Mouse (Mus musculus): ENCODE data around the gene 9930021J03Rik. TPM values are rescaled to one million over a fixed set of nuclear protein-coding genes. Genes with fewer than 3 reads are reported as not detected.

Gene 9930021J03Rik
- polyA plus RNA-seq, 1 experiment from 2014 or later: 6.0 TPM

DNA sequence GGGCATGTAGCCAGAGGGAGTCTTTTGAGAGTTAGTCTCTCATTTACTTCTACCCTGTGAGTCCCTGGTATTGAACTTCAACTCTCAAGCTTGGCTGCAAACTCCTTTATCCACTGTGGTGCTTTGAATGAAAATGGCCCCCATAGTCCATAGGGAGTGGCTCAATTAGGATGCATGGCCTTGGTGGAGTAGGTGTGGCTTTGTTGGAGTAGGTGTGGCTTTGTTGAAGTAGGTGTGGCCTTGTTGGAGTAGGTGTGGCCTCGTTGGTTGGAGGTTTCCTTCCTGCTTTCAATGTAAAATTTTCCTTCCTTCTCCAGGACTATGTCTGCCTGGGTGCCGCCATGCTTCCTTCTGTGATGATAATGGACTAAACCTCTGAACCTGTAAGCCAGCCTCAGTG, 25.1 kb upstream of the 9930021J03Rik start:
- Histone ChIP-seq H3K4me1 (replicated peaks) (no peaks in the 10 kb centered on the region), H3K27ac (replicated peaks) (no peak overlapping the region), H3K27me3 (no peaks in the 10 kb centered on the region), H3K4me3 (no peak overlapping the region), H3K9me3 (no peaks in the 10 kb centered on the region), H3K9ac (no peak overlapping the region), H3K36me3 (no peaks in the 10 kb centered on the region), H3K4me2 (no peak overlapping the region)
- no peak for ATAC-seq (ENCODE audit: low FRiP score, low read depth)
- WGBS: 83% methylated on average over 2 of the region's 2 CpGs

DNA sequence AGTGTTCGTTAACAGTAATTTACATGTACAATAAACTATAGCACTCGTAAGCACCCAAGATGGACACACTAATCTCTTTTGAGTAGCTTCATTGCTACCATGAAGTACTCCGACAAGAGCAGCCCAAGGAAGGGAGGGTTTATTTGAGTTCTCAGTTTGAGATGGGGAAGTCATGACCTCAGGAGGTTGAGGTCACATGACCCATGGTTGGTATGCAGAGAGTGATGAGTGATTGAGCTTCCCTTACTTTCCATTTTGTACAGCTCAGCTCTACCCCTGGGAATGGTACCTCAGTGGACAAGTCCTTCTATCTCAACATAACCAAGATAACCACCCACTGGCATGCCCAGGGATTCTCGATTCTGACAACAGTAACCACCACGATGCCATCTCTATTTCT, 22.8 kb upstream of the 9930021J03Rik start:
- no peaks in the 10 kb centered on the region for H3K4me1 ChIP-seq (replicated peaks)
- no peaks in the 10 kb centered on the region for H3K36me3 ChIP-seq
- no peak overlapping the region for H3K9ac ChIP-seq
- WGBS: 77% methylated on average over 5 of the region's 5 CpGs
- H3K4me2 ChIP-seq: no peak overlapping the region
- ATAC-seq (ENCODE audit: low FRiP score, low read depth): no peak
- no peaks in the 10 kb centered on the region for H3K9me3 ChIP-seq
- no peak overlapping the region for H3K4me3 ChIP-seq
- no peaks in the 10 kb centered on the region for H3K27me3 ChIP-seq
- no peak overlapping the region for H3K27ac ChIP-seq (replicated peaks)

DNA sequence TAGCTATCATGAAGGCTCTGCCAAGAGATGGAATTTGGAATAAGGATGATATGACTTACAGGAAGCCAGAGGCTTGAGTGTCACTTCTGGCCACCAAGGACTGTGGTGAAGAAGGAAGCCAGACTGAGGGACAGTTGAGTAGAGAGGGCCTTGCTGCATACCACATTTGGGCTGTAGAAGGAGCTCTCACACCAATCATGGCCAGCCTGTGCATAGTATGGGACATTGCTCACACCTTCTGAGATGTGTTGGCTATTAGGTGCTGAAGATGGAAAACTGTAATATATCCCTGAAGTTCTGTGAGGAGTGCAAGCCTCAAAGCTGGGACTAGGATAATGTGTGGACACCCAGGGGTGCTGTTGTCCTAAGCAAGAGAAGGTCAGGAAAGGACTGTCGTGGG, 20.9 kb upstream of the 9930021J03Rik start:
- Histone ChIP-seq H3K36me3 (no peaks in the 10 kb centered on the region), H3K9me3 (no peaks in the 10 kb centered on the region), H3K9ac (no peak overlapping the region), H3K27me3 (no peaks in the 10 kb centered on the region), H3K4me2 (no peak overlapping the region), H3K27ac (replicated peaks) (no peak overlapping the region), H3K4me3 (no peak overlapping the region), H3K4me1 (replicated peaks) (no peaks in the 10 kb centered on the region)
- WGBS: 84% methylated on average over 1 of the region's 1 CpGs
- ATAC-seq (ENCODE audit: low FRiP score, low read depth): peak; percentile 78

DNA sequence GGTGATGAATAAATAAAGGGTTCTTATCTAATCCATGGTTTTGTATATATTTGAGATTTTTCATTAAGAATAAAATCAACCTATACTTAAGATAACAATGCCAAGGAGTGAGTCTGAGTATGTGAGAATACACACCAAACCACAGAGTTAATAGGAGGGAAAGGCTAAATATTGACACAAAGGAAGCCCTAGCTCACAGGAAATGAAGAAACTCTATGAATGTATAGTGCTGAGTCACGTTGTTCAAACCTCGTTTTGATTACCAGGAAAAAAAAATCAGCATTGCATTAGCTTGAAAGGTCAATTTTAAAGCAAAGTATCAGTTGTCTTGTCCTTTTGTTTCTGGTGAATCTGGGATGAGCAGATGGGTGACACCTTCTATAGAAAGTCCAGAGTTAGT, 19.2 kb upstream of the 9930021J03Rik start:
- H3K27me3 ChIP-seq: no peaks in the 10 kb centered on the region
- no peaks in the 10 kb centered on the region for H3K4me1 ChIP-seq (replicated peaks)
- no peak overlapping the region for H3K9ac ChIP-seq
- 65% methylated on average over 2 of the region's 2 CpGs for WGBS
- no peaks in the 10 kb centered on the region for H3K9me3 ChIP-seq
- H3K27ac ChIP-seq (replicated peaks): no peak overlapping the region
- no peak for ATAC-seq (ENCODE audit: low FRiP score, low read depth)
- no peak overlapping the region for H3K4me2 ChIP-seq
- H3K36me3 ChIP-seq: no peaks in the 10 kb centered on the region
- no peak overlapping the region for H3K4me3 ChIP-seq

DNA sequence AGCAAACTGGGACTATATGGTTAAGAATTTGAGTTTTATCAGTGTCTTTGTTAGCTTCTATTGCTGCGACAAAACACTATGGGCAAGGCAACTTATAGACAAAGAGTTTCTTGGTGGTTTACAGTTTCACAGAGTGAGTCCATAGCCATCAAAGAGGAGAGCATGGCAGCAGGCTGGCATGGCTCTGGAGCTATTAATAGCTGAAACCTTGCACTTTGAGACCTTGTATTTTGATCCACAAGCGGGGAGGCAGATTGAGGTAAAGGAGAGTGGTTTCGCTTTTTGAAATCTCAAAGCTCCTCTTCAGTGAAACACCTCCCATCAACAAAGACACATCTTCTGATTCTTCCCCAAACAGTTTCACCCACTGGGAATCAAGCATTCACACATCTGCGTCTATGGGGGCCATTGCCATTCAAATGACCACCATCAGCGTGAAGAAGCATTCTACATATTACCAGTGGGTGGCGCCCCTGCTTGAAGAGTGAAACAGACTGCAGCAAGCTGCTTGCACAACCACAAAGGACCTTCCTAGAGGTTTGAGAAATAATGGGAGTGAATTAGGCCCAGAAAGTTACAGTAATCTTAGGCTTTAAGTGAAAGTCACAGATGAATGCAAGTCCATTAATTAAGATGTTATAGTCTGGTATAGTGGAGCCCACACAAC, 18.4 kb upstream of the 9930021J03Rik start:
- Histone ChIP-seq H3K27me3 (no peaks in the 10 kb centered on the region), H3K4me1 (replicated peaks) (no peaks in the 10 kb centered on the region), H3K27ac (replicated peaks) (no peak overlapping the region), H3K4me2 (no peak overlapping the region), H3K9ac (no peak overlapping the region), H3K9me3 (no peaks in the 10 kb centered on the region), H3K4me3 (no peak overlapping the region), H3K36me3 (no peaks in the 10 kb centered on the region)
- 46% methylated on average over 6 of the region's 6 CpGs for WGBS
- no peak for ATAC-seq (ENCODE audit: low FRiP score, low read depth)

DNA sequence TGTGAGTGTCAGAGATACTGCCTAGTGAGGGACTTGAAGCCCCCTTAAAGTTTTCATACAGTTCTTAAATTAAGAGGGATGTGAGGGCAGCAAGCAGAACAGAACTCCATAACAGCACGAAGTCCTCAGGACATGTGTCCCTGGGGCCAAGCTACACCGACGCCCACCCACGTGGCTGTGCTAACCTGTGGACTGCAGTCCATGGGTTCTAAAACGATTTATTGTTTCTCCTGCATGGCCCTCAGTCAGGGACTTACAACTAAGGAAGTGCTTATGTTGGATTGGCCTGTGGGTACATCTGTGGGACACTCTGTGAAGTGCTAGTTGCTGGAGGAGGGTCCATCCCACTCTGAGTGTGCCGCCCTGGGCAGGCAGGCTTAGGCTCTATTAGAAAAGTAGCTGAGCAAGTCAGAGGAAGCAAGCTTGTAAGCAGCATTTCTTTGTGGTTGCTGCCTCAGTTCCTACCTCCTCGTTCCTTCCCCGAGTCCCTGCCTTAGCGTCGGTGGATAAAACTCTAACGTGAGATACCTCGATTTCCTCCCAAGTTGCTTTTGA, 17.7 kb upstream of the 9930021J03Rik start:
- Histone ChIP-seq H3K27ac (replicated peaks) (no peak overlapping the region), H3K36me3 (no peaks in the 10 kb centered on the region), H3K4me2 (no peak overlapping the region), H3K4me1 (replicated peaks) (no peaks in the 10 kb centered on the region), H3K27me3 (no peaks in the 10 kb centered on the region), H3K9ac (no peak overlapping the region), H3K4me3 (no peak overlapping the region), H3K9me3 (no peaks in the 10 kb centered on the region)
- ATAC-seq (ENCODE audit: low FRiP score, low read depth): no peak
- WGBS: 68% methylated on average over 12 of the region's 12 CpGs

DNA sequence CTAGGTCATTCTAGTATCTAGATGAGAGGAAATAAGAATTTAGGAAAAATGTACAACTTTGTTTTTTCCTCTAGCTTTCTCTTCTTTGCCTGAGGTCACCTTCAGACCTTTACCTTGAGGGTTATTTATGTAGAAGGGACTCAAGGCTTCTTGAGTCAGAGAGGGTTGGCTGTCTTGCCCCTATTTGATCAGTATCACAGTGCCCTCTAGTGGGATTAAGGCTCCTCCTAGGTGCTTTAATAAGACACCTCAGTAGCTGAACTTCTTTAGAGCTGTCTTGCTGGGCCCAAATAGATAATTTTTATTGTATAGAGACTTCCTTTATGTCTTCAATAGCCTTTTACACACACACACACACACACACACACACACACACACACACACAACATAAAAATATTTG, 15.2 kb upstream of the 9930021J03Rik start:
- no peak overlapping the region for H3K9ac ChIP-seq
- ATAC-seq (ENCODE audit: low FRiP score, low read depth): no peak
- no peaks in the 10 kb centered on the region for H3K4me1 ChIP-seq (replicated peaks)

DNA sequence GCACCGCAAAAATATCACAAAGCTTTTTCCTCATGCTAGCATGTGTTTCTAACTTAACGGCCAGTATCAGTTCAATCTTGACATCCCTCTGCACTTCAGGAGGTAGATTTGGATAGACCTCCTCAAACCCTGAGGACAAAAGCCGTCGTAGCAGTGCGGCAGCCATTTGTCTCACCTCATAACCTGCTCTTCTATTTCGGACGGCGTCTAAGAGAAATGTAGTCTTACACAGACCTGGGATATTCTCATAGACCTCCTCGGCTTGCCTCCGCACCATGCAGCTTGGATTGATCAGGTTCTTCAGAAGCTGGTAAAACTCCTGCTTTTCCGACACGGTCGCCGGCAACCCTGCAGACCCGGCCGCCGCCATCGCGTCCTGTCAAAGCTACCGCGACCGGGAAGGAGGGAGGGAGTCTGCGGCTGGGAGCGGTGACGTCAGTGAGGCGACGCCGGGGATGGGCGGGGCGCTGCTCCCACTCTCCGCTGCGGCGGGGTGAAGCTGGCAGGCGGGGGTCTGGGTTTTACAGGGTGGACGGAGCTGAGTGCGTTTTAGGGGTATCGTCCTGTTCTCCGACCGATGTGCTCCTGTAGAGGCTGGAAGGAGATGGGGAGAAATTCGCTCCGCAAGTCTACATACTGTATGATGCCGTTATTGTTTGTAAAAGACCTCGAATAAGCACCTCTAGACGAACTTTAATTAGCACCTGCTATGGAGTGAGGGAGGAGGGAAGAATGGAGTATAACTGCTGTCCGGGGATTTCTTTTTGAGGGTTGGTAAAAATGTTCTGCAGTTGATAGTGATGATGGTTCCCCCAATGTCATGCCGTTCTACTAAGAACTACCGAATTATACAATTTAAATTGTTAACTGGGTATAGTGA, 7.0 kb upstream of the 9930021J03Rik start, which contains the start of gene Ranbp6:
Gene Ranbp6, minus strand, starts transcription at position 394 of the 880 bp plus-strand sequence.
- WGBS: under 1% methylated on average over 47 of the region's 47 CpGs
- peak within 1 kb of the TSS; percentile 72 for H3K4me3 ChIP-seq
- H3K4me1 ChIP-seq (replicated peaks): peaks cover 36% of the 10 kb centered on the region
- peak within 1 kb of the TSS; percentile 83 for H3K4me2 ChIP-seq
- H3K27me3 ChIP-seq: no peaks in the 10 kb centered on the region
- H3K9ac ChIP-seq: peak within 1 kb of the TSS; percentile 60
- ATAC-seq (ENCODE audit: low FRiP score, low read depth): peak; percentile 96
- H3K27ac ChIP-seq (replicated peaks): peak within 1 kb of the TSS; percentile 81
- H3K9me3 ChIP-seq: no peaks in the 10 kb centered on the region
- peaks cover 27% of the 10 kb centered on the region for H3K36me3 ChIP-seq

More for the DNA sequence above, 15.2 kb upstream of the 9930021J03Rik start:
- Histone ChIP-seq H3K27me3 (no peaks in the 10 kb centered on the region), H3K27ac (replicated peaks) (no peak overlapping the region), H3K4me2 (no peak overlapping the region), H3K9me3 (no peaks in the 10 kb centered on the region), H3K4me3 (no peak overlapping the region), H3K36me3 (no peaks in the 10 kb centered on the region)

DNA sequence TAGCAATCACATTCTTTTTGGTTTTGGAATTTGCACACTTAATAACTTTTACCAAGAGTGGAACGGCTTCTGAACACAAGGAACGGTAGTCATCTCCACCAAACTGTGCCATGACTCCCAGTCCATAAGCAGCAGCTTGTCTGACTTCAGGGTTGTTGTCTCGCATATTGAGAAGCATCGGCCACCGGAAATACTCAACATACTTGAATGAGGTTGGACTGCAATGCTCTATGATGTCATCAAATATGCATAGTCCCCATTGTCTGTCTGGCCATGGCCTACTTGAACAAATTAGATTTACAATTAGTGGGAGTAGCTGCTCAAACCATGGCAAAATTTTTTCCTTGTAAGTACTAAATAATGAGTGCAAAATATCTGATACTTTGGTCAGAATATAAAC, 4.2 kb upstream of the 9930021J03Rik start:
- Histone ChIP-seq H3K4me3 (no peak overlapping the region), H3K36me3 (peaks cover 27% of the 10 kb centered on the region), H3K4me2 (no peak overlapping the region), H3K9me3 (no peaks in the 10 kb centered on the region), H3K9ac (no peak overlapping the region), H3K27me3 (no peaks in the 10 kb centered on the region), H3K4me1 (replicated peaks) (peaks cover 42% of the 10 kb centered on the region), H3K27ac (replicated peaks) (no peak overlapping the region)
- WGBS: 93% methylated on average over 5 of the region's 5 CpGs
- no peak for ATAC-seq (ENCODE audit: low FRiP score, low read depth)

DNA sequence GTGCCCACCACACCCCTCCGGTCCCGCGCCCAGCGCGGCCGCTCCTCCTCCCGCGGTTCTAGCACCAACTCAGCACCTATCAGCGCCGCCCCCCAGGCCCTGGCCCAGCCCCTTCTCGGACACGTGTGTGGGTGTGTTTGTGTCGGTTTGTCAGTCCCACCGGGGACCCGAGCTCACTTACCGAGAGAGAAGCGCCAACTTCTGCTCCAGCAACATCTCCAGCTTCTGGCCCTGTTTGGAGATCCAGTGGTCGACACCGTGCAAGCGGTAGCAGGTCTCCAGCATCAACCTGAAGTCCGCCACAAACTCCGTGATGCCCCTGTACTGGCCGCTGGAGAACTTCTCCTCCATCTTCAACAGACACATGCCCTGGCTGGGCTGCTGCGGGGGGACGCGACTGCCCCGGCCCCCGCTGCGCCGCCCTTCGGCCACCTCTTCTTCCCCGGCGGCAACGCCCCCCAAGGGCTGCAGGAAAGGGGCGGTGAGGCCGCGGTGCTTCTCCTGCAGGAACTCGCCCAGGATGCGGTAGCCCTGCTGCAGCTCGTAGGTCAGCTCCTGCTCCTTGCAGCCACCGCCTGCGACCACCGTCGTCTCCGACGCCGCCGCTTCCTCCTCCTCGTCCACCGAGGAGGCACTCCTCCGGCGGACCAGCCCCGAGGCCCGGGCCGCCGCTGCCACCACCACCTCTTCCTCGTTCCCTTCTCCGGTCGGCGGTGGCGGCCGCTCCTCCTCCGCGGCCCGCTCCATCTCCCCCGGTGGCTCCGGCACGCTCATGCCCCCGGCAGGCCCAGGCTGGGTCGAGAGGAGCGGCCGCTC, 480 bp downstream of the 9930021J03Rik start:
- H3K4me3 ChIP-seq: peak overlapping the region; percentile 83
- WGBS: under 1% methylated on average over 66 of the region's 72 CpGs
- no peaks in the 10 kb centered on the region for H3K27me3 ChIP-seq
- peak overlapping the region; percentile 79 for H3K9ac ChIP-seq
- H3K4me2 ChIP-seq: peak overlapping the region; percentile 73
- H3K4me1 ChIP-seq (replicated peaks): peaks cover 35% of the 10 kb centered on the region
- H3K36me3 ChIP-seq: peaks cover 16% of the 10 kb centered on the region
- peak; percentile 36 for ATAC-seq (ENCODE audit: low FRiP score, low read depth)
- H3K9me3 ChIP-seq: no peaks in the 10 kb centered on the region
- peak overlapping the region; percentile 98 for H3K27ac ChIP-seq (replicated peaks)

DNA sequence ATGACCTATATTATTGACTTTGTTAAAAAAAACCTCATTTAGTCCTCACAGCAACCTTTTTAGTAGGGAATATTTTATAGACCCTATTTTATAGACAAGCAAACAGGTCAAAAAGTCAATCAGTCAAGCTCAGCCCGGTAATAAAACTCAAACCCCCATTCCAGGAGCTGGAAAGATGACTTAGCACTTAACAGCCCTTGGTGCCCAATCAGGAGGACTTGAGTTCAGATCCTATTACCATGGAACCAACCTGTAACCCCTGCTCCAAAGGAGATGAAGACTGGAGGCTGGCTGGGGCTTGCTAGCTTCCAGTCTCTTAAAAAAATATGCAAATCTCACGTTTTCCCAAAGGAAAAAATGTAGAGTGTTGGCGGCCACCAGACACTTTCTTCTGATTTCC, 1.8 kb downstream of the 9930021J03Rik start:
- H3K27me3 ChIP-seq: no peaks in the 10 kb centered on the region
- peaks cover 3% of the 10 kb centered on the region for H3K36me3 ChIP-seq
- H3K27ac ChIP-seq (replicated peaks): no peak overlapping the region
- H3K4me1 ChIP-seq (replicated peaks): peaks cover 22% of the 10 kb centered on the region
- no peaks in the 10 kb centered on the region for H3K9me3 ChIP-seq
- peak overlapping the region; percentile 73 for H3K4me2 ChIP-seq
- H3K9ac ChIP-seq: 0 out of 2 replicates have a peak overlapping the region, but pooled peaks have one; percentile 11
- WGBS: 48% methylated on average over 3 of the region's 3 CpGs
- ATAC-seq (ENCODE audit: low FRiP score, low read depth): no peak
- H3K4me3 ChIP-seq: peak overlapping the region; percentile 27

Data from hindbrain, embryonic 15.5 days (tissue).